Comparison of ENCODE assay signal across 19 mouse cellular contexts in the genomic region with DNA sequence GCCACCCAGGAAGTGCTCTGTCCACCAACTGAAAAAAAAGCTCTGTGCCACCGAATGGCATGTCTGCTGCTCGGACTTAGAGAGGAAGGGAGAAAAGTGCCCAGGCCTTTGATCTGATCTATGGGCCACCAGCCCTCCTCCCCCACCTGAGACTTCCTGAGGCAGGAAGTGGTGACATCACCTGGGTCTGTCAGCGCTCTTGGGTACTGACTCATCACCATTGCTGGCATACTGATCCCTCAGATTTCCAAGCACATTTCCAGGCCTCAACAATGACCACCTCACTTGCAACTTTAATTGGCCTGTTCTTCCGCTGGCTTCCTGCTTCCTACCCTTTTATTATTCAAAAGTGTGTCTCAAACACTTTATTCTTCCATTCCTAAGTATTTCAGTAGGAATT. TPM values are rescaled to one million over a fixed set of nuclear protein-coding genes. Genes with fewer than 3 reads are reported as not detected.
A peak's percentile ranks its signal among the peaks of the same experiment; 100 is the strongest.
DNase-seq lines count a peak whose midpoint lies in the region; ATAC-seq and TF ChIP-seq lines count a peak whose summit lies in the region.
"Had no signal": no experiment of that assay in that cellular context is flagged by ENCODE, and none has a peak within 500 bp of the region (broad histone marks: within the 10 kb centered on the region; RNA-seq: fewer than 3 reads in every experiment).

No protein-coding gene starts in this region.

- H3K79me2 ChIP-seq in C2C12 (ENCODE audit: control insufficient read depth, insufficient read depth): no peaks in the 10 kb centered on the region

- H3K4me3 ChIP-seq in C2C12 (ENCODE audit: insufficient read depth, poor library complexity, severe bottlenecking): no peak overlapping the region
- H3K4me3 ChIP-seq in heart, embryonic 10.5 days: no peak overlapping the region
- H3K4me3 ChIP-seq: embryonic facial prominence, embryonic 10.5 days; forebrain, embryonic 15.5 days; heart, embryonic 13.5 days; liver, embryonic 15.5 days; midbrain, embryonic 13.5 days had no signal

- no peak for TF ChIP-seq CTCF in C2C12 (IDR thresholded peaks at IDR 0.05; ENCODE audit: control insufficient read depth, insufficient read depth, insufficient read length)

- no peaks in the 10 kb centered on the region for H3K36me3 ChIP-seq in C2C12 (ENCODE audit: control insufficient read depth, insufficient read depth)
- H3K36me3 ChIP-seq in heart, embryonic 10.5 days: no peaks in the 10 kb centered on the region
- H3K36me3 ChIP-seq: embryonic facial prominence, embryonic 10.5 days; forebrain, embryonic 15.5 days; heart, embryonic 13.5 days; liver, embryonic 15.5 days; midbrain, embryonic 13.5 days had no signal

- ATAC-seq in hematopoietic stem cell, adult 5-6 weeks (replicated peaks in 1 of 2; ENCODE audit: insufficient read depth in 1 of 2, low FRiP score in 2 of 2, low TSS enrichment in 1 of 2, low read depth in 1 of 2, poor library complexity in 2 of 2, severe bottlenecking in 2 of 2): peak; percentile 10 to 46; a peak in 1 of 4 replicates
- ATAC-seq in frontal cortex, adult (ENCODE audit: low TSS enrichment): no peak
- ATAC-seq: forebrain, embryonic 15.5 days; hindbrain, postnatal 0 days; midbrain, embryonic 13.5 days had no signal

- no peaks in the 10 kb centered on the region for H3K79me3 ChIP-seq in C2C12 (ENCODE audit: low read depth)

- no peaks in the 10 kb centered on the region for H3K9me3 ChIP-seq in heart, embryonic 10.5 days
- H3K9me3 ChIP-seq: embryonic facial prominence, embryonic 10.5 days; forebrain, embryonic 15.5 days; heart, embryonic 13.5 days; liver, embryonic 15.5 days; midbrain, embryonic 13.5 days had no signal

- 0 out of 2 replicates have a peak, but pooled peaks cover 2% of the 10 kb centered on the region for H3K4me1 ChIP-seq in heart, embryonic 10.5 days
- H3K4me1 ChIP-seq: embryonic facial prominence, embryonic 10.5 days; forebrain, embryonic 15.5 days; heart, embryonic 13.5 days; liver, embryonic 15.5 days; midbrain, embryonic 13.5 days had no signal

- no peaks in the 10 kb centered on the region for H3K27me3 ChIP-seq in C2C12 (ENCODE audit: control insufficient read depth, insufficient read depth, insufficient read length)
- H3K27me3 ChIP-seq in heart, embryonic 10.5 days (ENCODE audit: insufficient read depth, poor library complexity, severe bottlenecking): no peaks in the 10 kb centered on the region
- H3K27me3 ChIP-seq: forebrain, embryonic 15.5 days; heart, embryonic 13.5 days; liver, embryonic 15.5 days; midbrain, embryonic 13.5 days had no signal

- H3ac ChIP-seq in C2C12 (ENCODE audit: control insufficient read depth, insufficient read length, low read depth): no peak overlapping the region

- peak; percentile 12 for DNase-seq in adrenal gland, adult 2 months
- DNase-seq in adrenal gland, adult 8-10 months: no peak
- DNase-seq in MN1 (ENCODE audit: low spot score): peak; percentile 58
- no peak for DNase-seq in gastrocnemius, adult 8-10 months (ENCODE audit: low spot score in 2 of 2)
- DNase-seq in heart, embryonic 10.5 days (ENCODE audit: low spot score): no peak
- DNase-seq: cerebellum, postnatal 14 days; heart, postnatal 36 days; kidney, adult 2 months; kidney, postnatal 4 days had no signal

- H3K27ac ChIP-seq in heart, embryonic 10.5 days: no peak overlapping the region
- H3K27ac ChIP-seq: embryonic facial prominence, embryonic 10.5 days; forebrain, embryonic 15.5 days; heart, embryonic 13.5 days; hindbrain, postnatal 0 days; liver, embryonic 15.5 days; macrophage; midbrain, embryonic 13.5 days had no signal

- WGBS in heart, embryonic 10.5 days: 60% methylated on average over 4 of the region's 4 CpGs

TF ChIP-seq in C2C12, 6 proteins besides CTCF, POLR2A, EP300 and RAD21:
- peak; percentile 31 for TF ChIP-seq FOSL1 (IDR thresholded peaks at IDR 0.05; ENCODE audit: insufficient read depth, low read length, poor library complexity, severe bottlenecking)
- TF ChIP-seq CEBPB (IDR thresholded peaks at IDR 0.05; ENCODE audit: low read depth): no peak
TF ChIP-seq in C2C12: peak in this region for 1.

RNA-seq across cellular contexts. Expression of gene Klf5, which starts 26.0 kb away (rescaled TPM):
- 1 to 10 TPM; 6.0 to 9.4 TPM for total RNA-seq in adrenal gland, adult 2 months (2021)
- 8.5 and 10.0 TPM in 2 replicates for polyA plus RNA-seq in adrenal gland, adult 2 months (2012; rRNA removed)
- 10 to 100 TPM in 1 of 4 experiments, 1 to 10 TPM in 3; 7.5 to 10.4 (median 8.1) TPM for total RNA-seq in adrenal gland, adult 8-10 months (2022)
- 26.7 TPM for polyA plus RNA-seq in C2C12 (2012; fragmentation: generic; extraction: Trizol)
- 1.8 and 2.9 TPM in 2 replicates for total RNA-seq in hematopoietic stem cell, adult 5-6 weeks (2017)
- 1 to 10 TPM; 3.6 to 6.0 (median 4.7) TPM for total RNA-seq in gastrocnemius, adult 8-10 months (2022)
- polyA plus RNA-seq in heart, embryonic 10.5 days (2016; fragmentation: Nextera tagmentation; extraction: Ambion mirVana): 1.4 and 2.6 TPM in 2 replicates
- polyA plus RNA-seq: macrophage had no signal

Comparison
In these comparisons a context has a peak if more than half of its experiments do, and no peak if none do; other contexts are left out.
1. DNase-seq: peak in adrenal gland, adult 2 months (single experiment) and MN1 (single experiment); none in adrenal gland, adult 8-10 months (single experiment), gastrocnemius, adult 8-10 months (0 of 2) and heart, embryonic 10.5 days (single experiment).